Mouse (Mus musculus) T-helper 1 cell (primary cell): ENCODE measurements around the gene Tnrc6c.
"Not testable (repeated sequence)": the region's sequence is repeated elsewhere in the genome, so short reads cannot be mapped to it uniquely, and the experiment has no call there.

ENCODE experiments used
- in situ Hi-C: fragments of 300-600 bp; cut with MboI, MseI; formaldehyde crosslinking; loops from one replicate; pipeline ENCODE4 v1.15.1; 2025; ENCODE audit warnings: high pct_unique_total_duplicates

The Tnrc6c gene

GRCm38 (mm10) chr11:117788481-117788880, 134.4 kb downstream of the Tnrc6c start:
- in situ Hi-C loops = not testable (repeated sequence)

GRCm38 (mm10) chr11:117790286-117790685, 136.2 kb downstream of the Tnrc6c start:
- in situ Hi-C loops = no loop called here

- in situ Hi-C loops = no loop called here
Measured at GRCm38 (mm10) chr11:117790703-117791440, 136.8 kb downstream of the Tnrc6c start.

GRCm38 (mm10) chr11:117791441-117791761, 137.3 kb downstream of the Tnrc6c start:
- in situ Hi-C loops = no loop called here

GRCm38 (mm10) chr11:117792281-117792888, 138.3 kb downstream of the Tnrc6c start:
- in situ Hi-C loops = no loop called here

GRCm38 (mm10) chr11:117794035-117794551, 140.0 kb downstream of the Tnrc6c start:
- in situ Hi-C loops = no loop called here

- in situ Hi-C loops = no loop called here
Measured at GRCm38 (mm10) chr11:117796954-117797353, 142.9 kb downstream of the Tnrc6c start.

GRCm38 (mm10) chr11:117797511-117798159, 143.5 kb downstream of the Tnrc6c start, which contains the start of gene 6030468B19Rik:
Gene 6030468B19Rik (plus strand): TSS chr11:117797660.
- in situ Hi-C loops = no loop called here

GRCm38 (mm10) chr11:117798160-117798541, 144.1 kb downstream of the Tnrc6c start:
- in situ Hi-C loops = no loop called here

- in situ Hi-C loops = no loop called here
Measured at GRCm38 (mm10) chr11:117799174-117799573, 145.1 kb downstream of the Tnrc6c start.

- in situ Hi-C loops = loop anchor here (10.0 kb wide), 1 partner anchor 385 kb away; no protein-coding TSS in a partner anchor
Measured at GRCm38 (mm10) chr11:117800038-117800437, 145.9 kb downstream of the Tnrc6c start.

GRCm38 (mm10) chr11:117801650-117802049, 147.6 kb downstream of the Tnrc6c start:
- in situ Hi-C loops = loop anchor here (10.0 kb wide), 1 partner anchor 387 kb away; no protein-coding TSS in a partner anchor

GRCm38 (mm10) chr11:117803166-117803688, 149.1 kb downstream of the Tnrc6c start:
- in situ Hi-C loops = loop anchor here (10.0 kb wide), 1 partner anchor 388 kb away; no protein-coding TSS in a partner anchor

GRCm38 (mm10) chr11:117806781-117807180, 152.7 kb downstream of the Tnrc6c start:
- in situ Hi-C loops = loop anchor here (10.0 kb wide), 1 partner anchor 392 kb away; no protein-coding TSS in a partner anchor

- in situ Hi-C loops = loop anchor here (10.0 kb wide), 1 partner anchor 395 kb away; no protein-coding TSS in a partner anchor
Measured at GRCm38 (mm10) chr11:117809407-117810311, 155.6 kb downstream of the Tnrc6c start, which contains the start of the genes Gm20708 and Syngr2. Gene Gm20708 (plus strand): TSS chr11:117809668. Gene Syngr2 (plus strand): TSS chr11:117809668.

- in situ Hi-C loops = no loop called here
Measured at GRCm38 (mm10) chr11:117810401-117811046, 156.4 kb downstream of the Tnrc6c start.
